Comparison of ENCODE assay signal across 19 mouse cellular contexts in genomic region chr7:112293456-112294104, GRCm38 (mm10).
DNase-seq lines count a peak whose midpoint lies in the region; ATAC-seq and TF ChIP-seq lines count a peak whose summit lies in the region.
"Had no signal": no experiment of that assay in that cellular context is flagged by ENCODE, and none has a peak within 500 bp of the region (broad histone marks: within the 10 kb centered on the region; RNA-seq: fewer than 3 reads in every experiment).

No protein-coding gene starts in this region.

- no peak for DNase-seq in cerebellum, adult 11-12 months
- DNase-seq in heart, adult 2 months = no peak
- no peak for DNase-seq in kidney, postnatal 0 days (ENCODE audit: low spot score)
- DNase-seq in kidney, postnatal 36 days = no peak
- DNase-seq in embryonic facial prominence, embryonic 10.5 days (ENCODE audit: low spot score) = no peak
- no peak for DNase-seq in spleen, adult 12 weeks (ENCODE audit: low spot score)
- DNase-seq: kidney, adult 9 months; right cerebral cortex, postnatal 25 days had no signal

- no peak for TF ChIP-seq CTCF in heart, adult 2 months (IDR thresholded peaks at IDR 0.05)
- TF ChIP-seq CTCF in kidney, postnatal 0 days (IDR thresholded peaks at IDR 0.05; ENCODE audit: low read depth) = no peak

- H3K4me3 ChIP-seq in heart, embryonic 14.5 days (ENCODE audit: control insufficient read depth in 1 of 2, insufficient read depth in 1 of 2, low read depth in 1 of 2, low read length in 2 of 2) = no peak overlapping the region
- H3K4me3 ChIP-seq in heart, adult 2 months = no peak overlapping the region
- no peak overlapping the region for H3K4me3 ChIP-seq in kidney, postnatal 0 days (replicated peaks; ENCODE audit: low read depth, low read length)
- H3K4me3 ChIP-seq in embryonic facial prominence, embryonic 10.5 days = no peak overlapping the region
- H3K4me3 ChIP-seq: embryonic facial prominence, embryonic 12.5 days; hindbrain, embryonic 15.5 days; limb, embryonic 13.5 days; liver, embryonic 15.5 days; midbrain, embryonic 12.5 days had no signal

- H3K27ac ChIP-seq in heart, embryonic 14.5 days (replicated peaks in 1 of 2; ENCODE audit: control insufficient read depth in 1 of 2, insufficient read depth in 1 of 2, low read depth in 2 of 2, low read length in 2 of 2) = peak overlapping the region; percentile 77 to 83
- no peak overlapping the region for H3K27ac ChIP-seq in heart, adult 2 months
- no peak overlapping the region for H3K27ac ChIP-seq in kidney, postnatal 0 days
- 0 out of 2 replicates have a peak overlapping the region, but pooled peaks have one; percentile 0 for H3K27ac ChIP-seq in embryonic facial prominence, embryonic 10.5 days (replicated peaks)
- H3K27ac ChIP-seq: embryonic facial prominence, embryonic 12.5 days; hindbrain, embryonic 15.5 days; limb, embryonic 13.5 days; liver, embryonic 15.5 days; macrophage; midbrain, embryonic 12.5 days had no signal

- no peaks in the 10 kb centered on the region for H3K9me3 ChIP-seq in heart, embryonic 14.5 days (ENCODE audit: control insufficient read depth, low read length)
- H3K9me3 ChIP-seq in kidney, postnatal 0 days (replicated peaks; ENCODE audit: low read length) = no peaks in the 10 kb centered on the region
- no peaks in the 10 kb centered on the region for H3K9me3 ChIP-seq in embryonic facial prominence, embryonic 10.5 days
- H3K9me3 ChIP-seq: embryonic facial prominence, embryonic 12.5 days; hindbrain, embryonic 15.5 days; limb, embryonic 13.5 days; liver, embryonic 15.5 days; midbrain, embryonic 12.5 days had no signal

- TF ChIP-seq POLR2A in heart, adult 2 months (IDR thresholded peaks at IDR 0.05; ENCODE audit: insufficient read depth, low read depth, low read length) = no peak

- H3K79me2 ChIP-seq in heart, adult 2 months (replicated peaks; ENCODE audit: control insufficient read depth, insufficient read depth, low read length) = no peaks in the 10 kb centered on the region

- H3K4me2 ChIP-seq in heart, embryonic 14.5 days (ENCODE audit: low read length) = no peak overlapping the region
- H3K4me2 ChIP-seq in kidney, postnatal 0 days (ENCODE audit: low read length) = no peak overlapping the region
- H3K4me2 ChIP-seq: embryonic facial prominence, embryonic 12.5 days; hindbrain, embryonic 15.5 days; limb, embryonic 13.5 days; liver, embryonic 15.5 days; midbrain, embryonic 12.5 days had no signal

- H3K4me1 ChIP-seq in heart, embryonic 14.5 days (ENCODE audit: control insufficient read depth in 2 of 2, insufficient read depth in 2 of 2, low read length in 2 of 2) = peaks cover 65 to 88% of the 10 kb centered on the region in 2 experiments
- H3K4me1 ChIP-seq in heart, adult 2 months (ENCODE audit: control insufficient read depth, insufficient read depth, low read length) = peaks cover 49% of the 10 kb centered on the region
- H3K4me1 ChIP-seq in kidney, postnatal 0 days (replicated peaks; ENCODE audit: insufficient read depth, low read length) = peaks cover 18% of the 10 kb centered on the region
- peaks cover 23% of the 10 kb centered on the region for H3K4me1 ChIP-seq in embryonic facial prominence, embryonic 10.5 days
- H3K4me1 ChIP-seq: embryonic facial prominence, embryonic 12.5 days; liver, embryonic 15.5 days; midbrain, embryonic 12.5 days had no signal

- no peak for TF ChIP-seq EP300 in heart, adult 2 months (IDR thresholded peaks at IDR 0.05; ENCODE audit: insufficient read depth, low read depth, low read length)

- peak overlapping the region; percentile 51 for H3K9ac ChIP-seq in heart, embryonic 14.5 days (ENCODE audit: low read length)
- no peak overlapping the region for H3K9ac ChIP-seq in heart, adult 2 months (ENCODE audit: low read depth, low read length)
- H3K9ac ChIP-seq in kidney, postnatal 0 days (ENCODE audit: low read depth, low read length) = no peak overlapping the region
- H3K9ac ChIP-seq: embryonic facial prominence, embryonic 12.5 days; hindbrain, embryonic 15.5 days; limb, embryonic 13.5 days; liver, embryonic 15.5 days; midbrain, embryonic 12.5 days had no signal

- WGBS in heart, embryonic 14.5 days = 57% methylated on average over 7 of the region's 7 CpGs
- 71% methylated on average over 7 of the region's 7 CpGs for WGBS in heart, adult 2 months
- WGBS in kidney, postnatal 0 days = 35% methylated on average over 7 of the region's 7 CpGs
- WGBS in embryonic facial prominence, embryonic 10.5 days = 66% methylated on average over 7 of the region's 7 CpGs

- ATAC-seq in cerebellum, adult (ENCODE audit: insufficient number of reproducible peaks, low FRiP score, low TSS enrichment) = 0 out of 2 replicates have a peak, but pooled peaks have one; percentile 12
- no peak for ATAC-seq in heart, embryonic 14.5 days (ENCODE audit: insufficient number of reproducible peaks, insufficient read depth, low FRiP score, low read depth)
- 0 out of 2 replicates have a peak, but pooled peaks have one; percentile 34 for ATAC-seq in kidney, postnatal 0 days (replicated peaks; ENCODE audit: low FRiP score, low read depth)
- ATAC-seq: CD4-positive, CD25-positive, alpha-beta regulatory T cell, adult 4 months; forebrain, embryonic 16.5 days had no signal

- H3K36me3 ChIP-seq in heart, embryonic 14.5 days (ENCODE audit: control insufficient read depth, insufficient read depth, low read length) = peaks cover 22% of the 10 kb centered on the region; the same call in 1 of the 2 replicates
- H3K36me3 ChIP-seq in heart, adult 2 months (ENCODE audit: control insufficient read depth, insufficient read depth, low read length) = peaks cover 8% of the 10 kb centered on the region
- H3K36me3 ChIP-seq in kidney, postnatal 0 days (ENCODE audit: insufficient read depth, low read length) = no peaks in the 10 kb centered on the region
- no peaks in the 10 kb centered on the region for H3K36me3 ChIP-seq in embryonic facial prominence, embryonic 10.5 days (replicated peaks)
- H3K36me3 ChIP-seq: embryonic facial prominence, embryonic 12.5 days; G1E; hindbrain, embryonic 15.5 days; limb, embryonic 13.5 days; liver, embryonic 15.5 days; midbrain, embryonic 12.5 days had no signal

- intact Hi-C loops in heart, adult 2 months (cut with DNase I) = no loop called here

- H3K27me3 ChIP-seq in heart, embryonic 14.5 days (ENCODE audit: control insufficient read depth, insufficient read depth, low read length) = no peaks in the 10 kb centered on the region
- H3K27me3 ChIP-seq in heart, adult 2 months (ENCODE audit: control insufficient read depth, insufficient read depth, low read length) = no peaks in the 10 kb centered on the region
- H3K27me3 ChIP-seq in kidney, postnatal 0 days (ENCODE audit: insufficient read depth, low read length) = no peaks in the 10 kb centered on the region
- no peaks in the 10 kb centered on the region for H3K27me3 ChIP-seq in embryonic facial prominence, embryonic 10.5 days (replicated peaks; ENCODE audit: low read depth, poor library complexity, severe bottlenecking)
- H3K27me3 ChIP-seq: hindbrain, embryonic 15.5 days; limb, embryonic 13.5 days; liver, embryonic 15.5 days had no signal

Comparison
In these comparisons a context has a peak if more than half of its experiments do, and no peak if none do; other contexts are left out.
1. H3K27ac ChIP-seq: peak in heart, embryonic 14.5 days (2 of 2) and embryonic facial prominence, embryonic 10.5 days (single experiment); none in heart, adult 2 months (single experiment) and kidney, postnatal 0 days (single experiment).